Mouse (Mus musculus): ENCODE measurements around the gene Psmd12. TPM values are rescaled to one million over a fixed set of nuclear protein-coding genes. Genes with fewer than 3 reads are reported as not detected.

The Psmd12 gene
- polyA plus RNA-seq, 1 experiment from 2014 or later, result 231 TPM

- no peak for DNase-seq (ENCODE audit: extremely low spot score, low spot score)
- Histone ChIP-seq H3K36me3 (replicated peaks) (peaks cover 27% of the 10 kb centered on the region), H3K9me3 (no peaks in the 10 kb centered on the region), H3K27me3 (ENCODE audit: poor library complexity, severe bottlenecking) (no peaks in the 10 kb centered on the region), H3K27ac (no peak overlapping the region), H3K4me3 (no peak overlapping the region), H3K4me1 (peaks cover 28% of the 10 kb centered on the region)
- WGBS, result 80% methylated on average over 1 of the region's 1 CpGs
These were observed 13.3 kb upstream of the Psmd12 start for GRCm38 (mm10) chr11:107465969-107466368.

- peaks cover 20% of the 10 kb centered on the region for H3K36me3 ChIP-seq (replicated peaks)
- DNase-seq (ENCODE audit: extremely low spot score, low spot score), result no peak
- H3K27ac ChIP-seq, result no peak overlapping the region
- H3K9me3 ChIP-seq, result no peaks in the 10 kb centered on the region
- no peak overlapping the region for H3K4me3 ChIP-seq
- no peaks in the 10 kb centered on the region for H3K27me3 ChIP-seq (ENCODE audit: poor library complexity, severe bottlenecking)
- 81% methylated on average over 6 of the region's 6 CpGs for WGBS
- H3K4me1 ChIP-seq, result peaks cover 36% of the 10 kb centered on the region
These were observed 12.5 kb upstream of the Psmd12 start for GRCm38 (mm10) chr11:107466611-107467391.

- peaks cover 7% of the 10 kb centered on the region for H3K36me3 ChIP-seq (replicated peaks)
- peak overlapping the region; percentile 90 for H3K27ac ChIP-seq
- peaks cover 40% of the 10 kb centered on the region for H3K4me1 ChIP-seq
- peak overlapping the region; percentile 82 for H3K4me3 ChIP-seq
- H3K27me3 ChIP-seq (ENCODE audit: poor library complexity, severe bottlenecking), result no peaks in the 10 kb centered on the region
- whole genome bisulfite sequencing, result 19% methylated on average over 16 of the region's 16 CpGs
- no peak for DNase-seq (ENCODE audit: extremely low spot score, low spot score)
- no peaks in the 10 kb centered on the region for H3K9me3 ChIP-seq
These were observed 10.8 kb upstream of the Psmd12 start for GRCm38 (mm10) chr11:107468252-107469030.

GRCm38 (mm10) chr11:107469031-107469522 lies 10.2 kb upstream of the Psmd12 start:
- Histone ChIP-seq H3K27ac (peak overlapping the region; percentile 90), H3K27me3 (ENCODE audit: poor library complexity, severe bottlenecking) (no peaks in the 10 kb centered on the region), H3K4me3 (peak overlapping the region; percentile 82), H3K36me3 (replicated peaks) (peaks cover 2% of the 10 kb centered on the region), H3K9me3 (no peaks in the 10 kb centered on the region), H3K4me1 (peaks cover 40% of the 10 kb centered on the region)
- WGBS, result under 1% methylated on average over 38 of the region's 38 CpGs
- DNase-seq (ENCODE audit: extremely low spot score, low spot score), result peak; percentile 85

GRCm38 (mm10) chr11:107469523-107470371 lies 9.5 kb upstream of the Psmd12 start:
- WGBS, result under 1% methylated on average over 59 of the region's 59 CpGs
- H3K4me1 ChIP-seq, result peaks cover 40% of the 10 kb centered on the region

DNA sequence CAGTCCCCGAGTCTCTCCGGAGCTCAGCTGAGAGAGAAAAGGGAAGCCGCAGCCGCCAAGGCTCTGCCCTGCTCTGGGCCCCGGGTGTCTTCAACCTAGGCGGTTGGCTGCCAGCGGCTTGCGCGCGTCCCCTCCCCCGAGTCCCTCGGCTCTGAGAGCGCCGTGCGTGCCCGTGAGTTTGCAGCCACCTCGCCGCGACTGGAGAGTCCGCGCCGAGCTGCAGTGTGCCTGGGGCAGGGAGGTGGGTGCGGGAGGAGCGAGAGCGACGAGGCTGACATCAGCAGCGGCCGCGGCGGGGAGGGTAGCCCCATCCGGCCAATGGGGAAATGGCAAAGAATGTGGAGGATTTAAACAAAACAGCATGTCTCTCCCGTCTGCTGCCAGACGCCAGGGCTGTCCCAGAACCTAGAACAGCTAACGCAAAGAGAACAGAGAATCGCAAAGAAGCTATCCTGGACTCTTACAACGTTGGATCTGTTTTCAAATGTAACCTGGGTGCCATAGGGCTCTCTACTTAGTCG lies 8.7 kb upstream of the Psmd12 start, which contains the start of gene Pitpnc1:
Pitpnc1 (minus strand) TSS at position 179 of the 521 bp plus-strand sequence.
- peak within 1 kb of the TSS; percentile 90 for H3K27ac ChIP-seq
- no peaks in the 10 kb centered on the region for H3K9me3 ChIP-seq
- no peaks in the 10 kb centered on the region; the same call in 1 of the 2 replicates for H3K36me3 ChIP-seq (replicated peaks)
- no peaks in the 10 kb centered on the region for H3K27me3 ChIP-seq (ENCODE audit: poor library complexity, severe bottlenecking)
- DNase-seq (ENCODE audit: extremely low spot score, low spot score), result peak; percentile 91
- H3K4me3 ChIP-seq, result peak within 1 kb of the TSS; percentile 82
- peaks cover 40% of the 10 kb centered on the region for H3K4me1 ChIP-seq
- under 1% methylated on average over 37 of the region's 37 CpGs for WGBS

More at GRCm38 (mm10) chr11:107469523-107470371, 9.5 kb upstream of the Psmd12 start:
- Histone ChIP-seq H3K27me3 (ENCODE audit: poor library complexity, severe bottlenecking) (no peaks in the 10 kb centered on the region), H3K27ac (peak overlapping the region; percentile 90), H3K4me3 (peak overlapping the region; percentile 82), H3K36me3 (replicated peaks) (no peaks in the 10 kb centered on the region; the same call in 1 of the 2 replicates), H3K9me3 (no peaks in the 10 kb centered on the region)
- peak; percentile 73 for DNase-seq (ENCODE audit: extremely low spot score, low spot score)

DNA sequence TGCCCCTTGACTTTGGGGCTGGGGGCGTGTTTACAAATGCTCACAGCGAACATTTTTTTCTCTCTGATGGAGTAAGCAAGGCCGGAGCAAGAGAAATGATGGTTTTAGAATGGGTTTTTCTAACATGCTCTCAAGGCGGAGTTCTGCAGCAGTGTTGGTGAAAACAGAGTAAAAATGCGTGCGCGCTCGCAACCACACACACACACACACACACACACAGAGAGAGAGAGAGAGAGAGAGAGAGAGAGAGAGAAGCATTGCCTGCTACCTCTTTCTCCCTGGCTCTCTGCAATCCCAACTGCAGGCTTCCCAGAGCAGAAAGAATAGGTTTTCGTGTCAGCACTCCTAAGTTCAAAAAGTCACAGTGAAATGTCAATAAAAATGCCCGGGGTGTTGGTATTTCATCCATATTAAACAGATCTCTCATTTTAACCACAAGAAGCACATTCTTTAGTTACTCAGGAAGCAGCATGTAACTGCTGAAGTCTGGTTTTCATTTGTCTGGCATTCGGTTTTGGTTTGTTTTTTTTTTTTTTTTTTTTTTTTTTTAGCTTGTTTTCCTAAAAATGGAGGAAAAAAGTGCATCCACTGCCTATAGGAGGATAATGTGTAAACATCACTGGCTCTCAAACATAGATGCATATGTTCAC lies 8.1 kb upstream of the Psmd12 start:
- Histone ChIP-seq H3K9me3 (no peaks in the 10 kb centered on the region), H3K27me3 (ENCODE audit: poor library complexity, severe bottlenecking) (no peaks in the 10 kb centered on the region), H3K36me3 (replicated peaks) (no peaks in the 10 kb centered on the region; the same call in 1 of the 2 replicates), H3K4me3 (peak overlapping the region; percentile 82), H3K27ac (peak overlapping the region; percentile 90), H3K4me1 (peaks cover 40% of the 10 kb centered on the region)
- no peak for DNase-seq (ENCODE audit: extremely low spot score, low spot score)
- 9% methylated on average over 11 of the region's 11 CpGs for WGBS

DNA sequence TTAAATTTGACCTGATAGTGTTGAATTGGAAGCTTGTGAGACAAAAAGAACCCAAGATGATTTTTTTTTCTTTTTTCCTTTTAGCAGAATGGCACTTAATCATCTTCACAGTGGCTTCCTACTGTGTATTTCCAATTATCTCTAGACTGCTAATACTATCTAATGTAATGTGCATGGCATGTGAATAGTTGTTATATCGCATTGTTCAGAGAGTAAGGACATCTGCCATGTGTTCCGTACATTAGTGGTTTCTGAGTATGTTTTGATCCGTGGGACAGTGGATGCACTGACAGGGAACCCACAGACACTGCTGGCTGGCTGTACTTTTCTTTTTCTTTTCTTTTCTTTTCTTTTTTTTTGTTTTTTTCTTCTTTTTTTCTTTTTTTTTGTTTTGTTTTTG lies 7.0 kb upstream of the Psmd12 start:
- Histone ChIP-seq H3K9me3 (no peaks in the 10 kb centered on the region), H3K4me1 (peaks cover 32% of the 10 kb centered on the region), H3K27ac (no peak overlapping the region), H3K27me3 (ENCODE audit: poor library complexity, severe bottlenecking) (no peaks in the 10 kb centered on the region), H3K36me3 (replicated peaks) (no peaks in the 10 kb centered on the region), H3K4me3 (no peak overlapping the region)
- 90% methylated on average over 3 of the region's 3 CpGs for WGBS
- DNase-seq (ENCODE audit: extremely low spot score, low spot score), result no peak

DNA sequence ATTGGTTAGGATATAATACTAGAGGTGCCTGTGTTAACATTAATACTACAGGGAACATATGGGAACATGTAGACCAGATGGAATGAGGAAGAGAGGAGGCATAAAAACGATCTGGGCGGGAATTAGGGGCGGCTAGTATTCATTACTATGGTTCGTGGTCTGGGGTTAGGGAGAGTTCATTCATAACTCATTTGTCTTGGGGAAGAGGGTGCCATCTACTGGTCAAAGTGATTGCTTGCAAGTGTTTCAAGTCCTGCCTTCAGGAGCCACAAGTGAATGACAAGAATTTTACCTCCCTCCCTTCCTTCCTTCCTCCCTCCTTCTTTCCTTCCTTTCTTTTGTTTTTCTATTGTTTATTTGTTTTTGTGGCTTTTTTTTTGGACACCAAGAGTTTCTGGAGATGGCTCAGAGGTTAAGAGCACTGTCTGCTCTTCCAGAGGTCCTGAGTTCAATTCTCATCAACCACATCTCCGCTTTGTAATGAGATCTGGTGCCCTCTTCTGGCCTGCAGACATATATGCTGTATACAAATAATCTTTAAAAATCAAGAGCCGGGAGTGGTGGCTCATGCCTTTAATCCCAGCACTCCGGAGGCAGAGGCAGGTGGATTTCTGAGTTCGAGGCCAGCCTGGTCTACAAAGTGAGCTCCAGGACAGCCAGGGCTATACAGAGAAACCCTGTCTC lies 6.0 kb upstream of the Psmd12 start:
- Histone ChIP-seq H3K36me3 (replicated peaks) (no peaks in the 10 kb centered on the region), H3K4me1 (peaks cover 23% of the 10 kb centered on the region), H3K27me3 (ENCODE audit: poor library complexity, severe bottlenecking) (no peaks in the 10 kb centered on the region), H3K27ac (no peak overlapping the region), H3K9me3 (no peaks in the 10 kb centered on the region), H3K4me3 (no peak overlapping the region)
- WGBS, result 26% methylated on average over 8 of the region's 8 CpGs
- DNase-seq (ENCODE audit: extremely low spot score, low spot score), result peak; percentile 48

DNA sequence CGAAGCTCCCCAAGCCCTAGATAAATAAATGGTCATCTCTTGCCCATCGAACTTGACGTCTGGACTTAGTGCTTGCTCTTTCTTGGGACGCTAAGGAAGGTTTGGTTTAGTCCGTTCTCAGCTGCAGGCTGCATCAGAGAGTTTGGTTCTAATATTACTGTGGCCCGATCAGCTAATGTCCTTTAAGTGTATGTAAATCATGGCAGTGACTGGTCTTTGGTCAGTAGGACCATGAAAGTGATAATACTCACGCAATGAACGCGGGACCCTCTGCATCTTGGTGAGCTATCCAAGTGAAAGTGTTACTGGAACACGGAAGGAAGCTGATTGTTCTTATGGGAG lies 549 bp downstream of the Psmd12 start:
- 2% methylated on average over 10 of the region's 10 CpGs for WGBS
- peak overlapping the region; percentile 95 for H3K27ac ChIP-seq
- no peaks in the 10 kb centered on the region for H3K27me3 ChIP-seq (ENCODE audit: poor library complexity, severe bottlenecking)

GRCm38 (mm10) chr11:107484341-107484740 lies 5.1 kb downstream of the Psmd12 start:
- H3K4me3 ChIP-seq, result no peak overlapping the region
- WGBS, result 98% methylated on average over 3 of the region's 3 CpGs

More for the DNA sequence above, 549 bp downstream of the Psmd12 start:
- Histone ChIP-seq H3K36me3 (replicated peaks) (peaks cover 15% of the 10 kb centered on the region), H3K4me3 (peak overlapping the region; percentile 74), H3K4me1 (peaks cover 15% of the 10 kb centered on the region), H3K9me3 (no peaks in the 10 kb centered on the region)
- no peak for DNase-seq (ENCODE audit: extremely low spot score, low spot score)

More at GRCm38 (mm10) chr11:107484341-107484740, 5.1 kb downstream of the Psmd12 start:
- H3K9me3 ChIP-seq, result no peaks in the 10 kb centered on the region
- peaks cover 58% of the 10 kb centered on the region for H3K36me3 ChIP-seq (replicated peaks)
- H3K27ac ChIP-seq, result no peak overlapping the region
- H3K27me3 ChIP-seq (ENCODE audit: poor library complexity, severe bottlenecking), result no peaks in the 10 kb centered on the region
- peaks cover 15% of the 10 kb centered on the region for H3K4me1 ChIP-seq
- DNase-seq (ENCODE audit: extremely low spot score, low spot score), result no peak
